Mouse (Mus musculus): Measurements from ENCODE around the gene Farp1. TPM values are rescaled to one million over a fixed set of nuclear protein-coding genes. Genes with fewer than 3 reads are reported as not detected.
"Not testable (repeated sequence)": the region's sequence is repeated elsewhere in the genome, so short reads cannot be mapped to it uniquely, and the experiment has no call there.

Gene Farp1
- total RNA-seq, 2 experiments from 2014 or later, result 7.2 to 8.3 TPM

DNA sequence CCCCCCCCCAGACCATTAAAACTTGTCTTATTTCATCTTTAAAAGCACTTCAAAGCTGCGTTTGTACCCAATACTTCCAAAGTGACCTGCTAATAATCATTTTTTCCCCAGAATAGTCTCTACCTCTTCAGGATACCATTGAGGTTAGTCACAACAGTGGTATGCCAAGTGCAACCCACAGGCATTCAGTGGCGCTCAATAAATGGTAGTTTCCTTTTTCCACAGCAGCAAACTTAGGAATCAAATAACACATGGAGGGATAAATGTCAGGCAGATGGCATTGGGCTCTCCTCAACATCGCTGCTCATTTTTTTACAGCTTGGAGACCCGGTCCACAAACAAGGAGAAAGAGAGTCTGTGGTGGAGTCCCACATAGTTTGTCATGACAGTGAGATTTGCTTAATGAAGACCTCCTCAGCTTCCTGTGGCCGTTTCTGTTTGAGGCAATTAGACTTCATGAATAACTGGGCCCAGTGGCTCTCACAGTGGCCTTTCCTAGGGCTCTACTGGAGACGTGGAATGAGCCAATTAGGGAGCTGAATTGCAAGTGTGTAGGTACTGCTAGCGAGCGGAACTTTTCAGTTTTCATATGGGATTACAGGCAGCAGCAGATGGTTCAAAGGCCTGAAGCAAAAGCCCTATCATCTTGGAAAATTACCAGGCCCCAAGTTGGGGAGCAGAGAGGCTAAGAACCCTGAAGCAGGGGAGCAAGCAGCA lies 148.6 kb downstream of the Farp1 start:
- DNase-seq, result no peak

DNA sequence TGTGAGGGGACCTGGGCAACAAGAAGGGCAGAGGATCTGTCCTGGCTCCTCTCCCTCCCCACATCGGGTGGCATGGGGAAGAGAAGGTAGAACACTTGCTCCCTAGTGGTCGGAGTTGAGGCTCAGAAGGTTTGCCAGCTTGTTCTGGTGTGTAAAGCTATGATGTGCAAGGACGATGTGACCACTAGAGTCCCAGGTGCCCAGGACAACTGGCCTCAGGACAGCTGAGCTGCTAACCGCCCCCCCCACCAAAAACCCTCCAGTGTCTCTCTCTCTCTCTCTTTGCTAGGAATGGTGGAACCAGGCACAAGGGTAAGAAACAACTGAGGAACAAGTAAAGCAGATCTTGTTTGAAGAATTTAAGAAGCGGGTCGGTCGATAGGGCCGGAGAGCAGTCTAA lies 149.4 kb downstream of the Farp1 start:
- no peak for DNase-seq

DNA sequence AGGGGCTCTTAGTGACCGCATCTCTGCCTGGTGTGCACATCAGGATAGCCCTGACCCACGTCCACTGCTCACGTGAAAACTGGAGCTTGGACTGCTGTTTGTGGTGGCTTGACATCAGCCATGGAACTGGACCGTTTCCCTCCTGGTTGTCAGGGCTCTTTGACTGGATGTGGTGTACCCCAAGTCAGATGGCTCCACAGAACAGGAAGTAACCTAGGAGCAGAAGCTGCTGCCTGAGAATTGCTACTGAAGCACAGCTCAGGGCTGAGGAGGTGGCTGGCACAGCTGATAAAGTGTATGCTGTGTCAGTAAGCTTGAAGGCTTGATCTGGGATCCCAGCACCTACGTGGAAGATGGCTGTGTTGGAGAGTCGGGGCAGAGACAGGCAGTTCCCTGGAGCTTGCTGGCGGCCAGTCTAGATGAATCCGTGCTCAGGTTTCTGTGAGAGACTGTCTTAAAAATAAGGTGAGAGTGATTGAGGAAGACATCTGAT lies 151.4 kb downstream of the Farp1 start:
- DNase-seq, result no peak

DNA sequence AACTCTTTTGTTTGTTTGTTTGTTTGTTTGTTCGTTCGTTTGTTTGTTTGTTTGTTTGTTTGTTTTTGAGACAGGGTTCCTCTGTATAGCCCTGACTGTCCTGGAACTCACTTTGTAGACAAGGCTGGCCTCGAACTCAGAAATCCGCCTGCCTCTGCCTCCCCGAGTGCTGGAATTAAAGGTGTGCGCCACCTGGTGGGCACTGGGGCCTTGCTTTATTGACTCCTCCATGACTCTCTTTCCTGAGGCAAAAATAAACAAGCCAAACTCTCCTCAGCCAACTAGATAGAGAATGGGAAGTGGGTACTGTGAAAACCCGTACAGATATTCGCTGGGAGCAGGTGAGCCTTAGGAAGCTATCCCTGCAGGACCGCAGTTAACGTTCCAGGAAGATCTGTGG lies 154.8 kb downstream of the Farp1 start:
- DNase-seq, result not testable (repeated sequence)

DNA sequence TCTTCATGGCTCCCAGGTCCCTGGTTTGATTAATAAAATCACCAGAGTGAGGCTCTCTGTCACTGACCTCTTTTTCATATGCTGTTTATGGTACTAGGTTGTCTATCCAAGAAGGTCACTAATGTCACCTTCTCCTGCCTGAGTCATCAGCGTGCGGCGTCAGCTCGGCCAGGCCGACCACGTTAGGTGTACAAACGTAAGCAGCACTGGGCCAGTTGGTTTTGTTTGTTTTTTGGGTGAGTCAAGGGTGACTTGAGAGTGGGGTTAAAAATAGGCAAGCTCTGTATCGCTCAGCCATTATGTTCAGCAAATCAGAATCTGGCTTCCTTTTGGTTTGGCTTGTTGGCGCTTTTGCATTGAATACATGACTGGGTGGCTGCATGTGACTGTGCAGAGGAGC lies 155.4 kb downstream of the Farp1 start:
- no peak for DNase-seq

DNA sequence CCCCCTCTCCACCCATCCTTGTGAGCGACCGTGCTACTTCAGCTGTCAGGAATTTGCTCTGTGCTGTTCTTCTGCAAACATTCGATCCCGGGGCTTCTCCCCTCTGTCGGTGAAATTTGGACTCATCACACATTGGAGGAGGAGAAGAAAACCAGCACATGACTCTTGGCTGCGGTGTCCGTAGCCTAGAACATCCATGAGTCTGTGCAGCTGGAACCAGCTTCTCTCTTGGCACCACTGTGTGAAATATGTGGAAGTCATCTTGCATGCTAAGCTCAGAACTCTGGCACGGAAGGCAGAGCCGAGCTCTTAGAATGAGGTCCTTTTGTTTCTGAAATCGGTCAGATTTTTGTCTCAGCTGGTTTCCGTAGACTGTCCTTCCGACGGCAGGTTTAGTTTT lies 156.7 kb downstream of the Farp1 start:
- peak; percentile 64 for DNase-seq

DNA sequence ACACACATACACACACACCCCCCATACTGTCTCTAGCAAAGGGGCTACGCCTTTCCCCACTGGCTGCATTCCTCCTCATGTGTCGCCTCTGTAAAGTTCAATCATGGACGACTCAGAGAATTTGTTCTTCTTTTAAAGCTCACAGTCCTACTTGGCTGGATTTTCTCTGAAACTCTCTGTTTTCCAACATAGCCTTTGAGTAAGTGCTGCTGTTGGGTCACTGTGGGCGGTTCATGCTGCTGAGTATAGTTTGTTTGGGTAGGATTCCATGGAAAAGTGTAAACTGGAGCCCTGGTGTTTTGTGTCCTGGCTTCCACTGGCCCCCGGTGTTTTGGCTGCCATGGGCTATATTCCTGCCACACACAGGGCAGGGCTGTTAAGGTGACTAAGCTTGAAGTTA lies 157.4 kb downstream of the Farp1 start:
- no peak for DNase-seq

DNA sequence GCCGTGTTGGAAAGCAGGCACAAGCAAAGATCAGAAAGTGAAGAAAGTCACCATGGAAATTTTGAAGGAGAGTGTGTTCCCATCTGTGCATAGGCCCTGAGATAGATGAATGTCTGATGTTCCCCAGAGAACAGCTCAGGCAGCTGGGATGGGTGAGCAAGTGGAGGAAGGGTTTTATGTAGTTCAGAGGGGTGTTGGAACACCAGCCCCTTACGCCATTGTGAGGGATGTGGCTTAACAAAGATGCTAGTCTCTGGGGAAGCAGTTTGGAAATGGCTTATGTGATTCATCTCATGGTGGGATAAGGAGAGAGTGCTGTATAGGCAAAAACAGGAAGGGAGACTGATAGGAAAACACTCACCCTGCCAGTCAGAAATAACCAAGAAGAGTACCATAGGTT lies 159.0 kb downstream of the Farp1 start:
- DNase-seq, result no peak

DNA sequence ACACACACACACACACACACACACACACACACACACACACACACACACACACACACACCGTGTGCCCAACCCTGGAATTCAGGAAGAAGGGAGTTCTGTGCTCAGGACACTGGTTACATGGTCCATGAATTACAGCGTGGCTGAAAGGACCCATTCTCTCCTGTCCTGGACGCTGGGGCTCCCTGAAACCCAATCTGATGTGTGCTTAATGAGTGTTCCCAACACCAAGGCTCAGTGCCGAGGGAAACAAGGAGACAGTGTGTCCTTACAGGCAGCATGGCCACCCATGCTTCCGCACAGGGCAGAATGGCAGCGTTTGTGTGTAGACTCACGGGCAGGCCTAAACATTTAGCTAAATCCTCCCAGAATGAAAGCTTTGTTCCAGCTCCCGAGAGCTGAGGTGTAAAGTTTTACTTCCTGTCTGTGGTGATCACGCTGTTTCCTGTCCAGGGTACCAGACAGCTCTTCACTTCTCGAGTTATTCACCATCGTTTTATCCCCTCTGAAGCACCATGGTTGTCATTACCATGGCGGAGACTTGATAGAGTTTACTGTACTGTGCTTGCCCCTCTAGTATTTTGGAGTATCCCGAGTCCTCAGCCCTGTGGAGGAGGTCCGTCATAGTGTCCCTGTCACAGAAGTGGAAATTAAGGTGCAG lies 164.0 kb downstream of the Farp1 start:
- peak; percentile 67 for DNase-seq

DNA sequence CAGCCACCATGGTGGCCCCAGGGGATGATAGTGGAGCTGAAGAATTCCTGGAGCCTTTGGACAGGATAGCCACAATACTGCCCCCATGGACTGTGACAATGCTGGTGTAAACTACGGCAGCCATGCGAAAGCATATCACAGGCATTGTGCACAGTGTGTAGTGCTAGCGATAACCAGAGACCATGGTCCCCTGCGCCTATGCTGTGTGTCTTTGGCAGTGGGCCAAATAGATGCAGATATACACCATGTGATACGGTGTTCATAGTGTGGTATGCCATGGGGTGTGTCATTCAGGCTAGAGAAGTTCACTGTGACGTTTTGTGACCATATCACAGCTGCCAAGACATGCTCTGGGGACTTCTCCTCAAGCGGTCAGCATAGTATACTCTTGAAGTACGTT lies 164.8 kb downstream of the Farp1 start:
- no peak for DNase-seq

DNA sequence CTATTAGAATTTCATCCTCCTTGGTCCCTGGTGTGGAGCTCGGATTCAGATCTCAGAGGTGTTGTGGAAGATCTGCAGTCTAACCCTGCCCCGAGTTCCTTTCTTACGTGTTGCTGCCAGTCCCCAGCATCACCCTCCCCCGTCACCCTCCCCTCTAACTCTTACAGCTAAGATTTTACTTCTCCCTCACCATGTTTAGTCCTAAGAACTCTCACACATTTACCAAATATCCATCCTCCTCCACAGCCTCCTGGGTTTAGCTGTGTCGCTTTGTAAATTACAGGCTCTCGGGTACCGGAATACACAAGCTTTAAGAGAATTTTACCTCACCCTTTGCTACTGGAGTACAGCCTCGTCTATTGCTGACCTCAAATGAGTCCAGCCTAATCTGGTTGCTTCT lies 165.4 kb downstream of the Farp1 start:
- DNase-seq, result no peak

DNA sequence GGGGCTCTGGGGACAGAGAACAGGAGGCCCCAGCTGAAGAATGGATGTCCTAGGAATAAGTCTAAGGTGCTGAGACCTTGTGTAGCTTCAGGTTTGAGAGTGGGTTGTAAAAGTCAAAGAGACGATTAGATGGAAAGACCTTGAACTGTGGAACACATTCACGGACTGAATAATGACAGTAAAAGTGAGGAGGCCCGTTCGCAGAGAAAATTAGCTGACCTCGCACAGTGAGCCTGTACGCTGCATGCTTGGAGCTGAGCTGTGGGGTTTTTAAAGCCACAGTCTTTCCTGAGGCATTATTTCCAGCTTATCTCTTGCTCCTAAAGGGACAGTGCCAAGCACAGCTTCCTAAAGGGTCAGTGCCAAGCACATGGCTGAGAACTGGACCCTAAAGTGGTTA lies 166.2 kb downstream of the Farp1 start:
- no peak for DNase-seq

DNA sequence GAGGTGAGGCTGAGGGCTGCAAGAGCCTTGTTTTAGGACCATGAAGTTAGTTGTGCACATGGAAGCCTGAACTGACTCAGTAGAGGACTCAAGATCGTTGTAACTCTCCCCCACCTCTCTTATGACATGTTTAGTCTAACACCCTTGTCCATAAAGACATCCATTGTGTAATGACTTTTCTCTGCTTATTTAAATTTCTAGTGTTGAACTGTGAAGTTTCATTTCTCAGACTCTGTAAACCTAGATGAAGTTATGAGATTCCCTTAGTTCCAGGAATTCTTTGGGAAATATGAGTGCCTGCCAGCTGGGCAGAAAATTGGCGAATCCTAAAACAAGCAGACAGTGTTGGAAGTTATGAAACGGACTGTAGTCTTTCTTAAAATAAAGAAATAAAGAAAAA lies 170.5 kb downstream of the Farp1 start:
- DNase-seq, result no peak

DNA sequence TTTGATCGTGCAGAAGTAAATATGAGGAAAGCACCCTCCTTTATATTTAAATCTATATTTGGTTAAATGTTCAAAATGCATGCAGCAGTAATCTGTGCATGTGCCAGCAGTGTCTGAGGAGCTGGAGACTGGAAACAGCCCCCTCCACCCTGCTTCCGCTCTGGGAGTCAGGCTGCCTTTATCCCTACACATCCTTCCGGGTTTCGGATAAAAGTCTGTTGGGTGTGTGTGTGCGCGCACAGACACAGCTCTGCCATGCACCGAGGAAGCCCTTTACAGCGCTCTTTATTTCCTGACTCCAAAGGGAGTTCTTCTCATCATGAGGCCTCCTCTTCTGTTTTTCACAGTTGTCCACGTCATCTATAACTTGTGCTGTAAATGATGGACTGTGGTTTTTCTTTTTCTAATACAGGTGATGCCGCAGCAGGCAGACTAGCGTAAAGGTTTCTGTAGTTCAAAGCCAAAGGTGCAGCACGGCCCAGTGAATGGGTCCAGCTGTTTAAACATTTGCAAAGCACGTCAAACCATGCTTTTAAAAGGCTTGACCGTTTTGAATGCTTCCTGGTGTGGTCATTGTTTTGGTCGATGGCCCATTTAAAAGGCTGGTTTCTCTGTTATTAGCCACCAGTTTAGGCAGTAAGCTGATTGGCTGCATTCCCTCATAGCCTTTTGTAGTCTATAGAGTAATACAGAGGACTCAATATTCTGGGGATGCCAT lies 172.6 kb downstream of the Farp1 start:
- no peak for DNase-seq

DNA sequence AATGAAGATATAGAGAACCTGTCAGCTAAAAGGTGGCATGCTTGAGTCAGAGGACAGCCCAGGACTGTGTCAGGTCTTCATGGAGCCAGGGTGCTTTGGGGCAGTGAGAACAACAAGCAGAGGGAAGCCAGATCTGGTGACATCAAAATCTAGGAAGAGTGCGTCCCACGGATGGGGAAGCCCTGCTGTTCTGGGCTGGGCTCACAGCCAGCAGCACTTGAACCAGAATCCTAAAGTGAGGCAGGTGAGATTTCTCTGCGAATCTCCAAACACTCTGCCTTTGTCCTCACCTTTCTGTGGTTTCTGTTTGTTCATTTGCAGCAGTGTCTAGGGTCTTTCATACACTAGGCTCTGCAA lies 173.1 kb downstream of the Farp1 start:
- no peak for DNase-seq

DNA sequence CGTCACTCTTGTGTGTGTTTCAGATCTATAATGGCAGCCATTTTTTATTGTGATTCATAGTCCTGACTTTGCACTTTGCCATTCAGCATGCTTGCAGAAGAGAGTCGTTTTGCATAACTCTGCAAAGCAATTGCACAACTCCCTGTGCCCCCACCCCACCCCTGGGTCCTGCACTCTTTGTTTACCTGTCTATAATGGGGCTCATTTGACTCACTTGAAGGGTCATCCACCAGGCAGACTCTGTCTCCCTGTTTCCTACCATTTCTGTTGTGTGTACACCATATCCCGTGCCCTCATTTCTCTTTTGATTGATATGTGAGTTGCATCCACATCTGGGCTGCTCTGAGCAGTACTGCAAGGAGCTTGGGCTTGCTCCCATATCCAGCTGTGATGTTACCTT lies 175.3 kb downstream of the Farp1 start:
- no peak for DNase-seq

DNA sequence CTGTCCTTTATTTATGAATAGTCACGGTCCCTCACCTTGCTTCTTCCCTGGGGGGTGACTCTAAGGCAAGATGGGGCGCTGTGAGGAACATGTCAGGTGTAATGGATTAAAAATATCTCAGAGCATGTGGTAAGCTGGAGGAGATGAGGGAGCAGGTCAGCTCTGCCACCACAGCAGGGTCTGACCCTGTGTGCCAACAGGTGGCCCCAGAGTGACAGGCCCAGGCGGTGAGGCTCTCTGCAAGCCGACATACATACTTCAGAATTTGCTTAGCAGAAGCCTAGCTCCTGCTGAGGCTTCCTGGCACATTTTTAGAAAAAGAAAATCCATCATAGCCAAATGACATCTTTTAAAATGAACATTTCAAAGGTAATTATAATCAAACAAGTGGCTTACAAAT lies 178.7 kb downstream of the Farp1 start:
- no peak for DNase-seq

DNA sequence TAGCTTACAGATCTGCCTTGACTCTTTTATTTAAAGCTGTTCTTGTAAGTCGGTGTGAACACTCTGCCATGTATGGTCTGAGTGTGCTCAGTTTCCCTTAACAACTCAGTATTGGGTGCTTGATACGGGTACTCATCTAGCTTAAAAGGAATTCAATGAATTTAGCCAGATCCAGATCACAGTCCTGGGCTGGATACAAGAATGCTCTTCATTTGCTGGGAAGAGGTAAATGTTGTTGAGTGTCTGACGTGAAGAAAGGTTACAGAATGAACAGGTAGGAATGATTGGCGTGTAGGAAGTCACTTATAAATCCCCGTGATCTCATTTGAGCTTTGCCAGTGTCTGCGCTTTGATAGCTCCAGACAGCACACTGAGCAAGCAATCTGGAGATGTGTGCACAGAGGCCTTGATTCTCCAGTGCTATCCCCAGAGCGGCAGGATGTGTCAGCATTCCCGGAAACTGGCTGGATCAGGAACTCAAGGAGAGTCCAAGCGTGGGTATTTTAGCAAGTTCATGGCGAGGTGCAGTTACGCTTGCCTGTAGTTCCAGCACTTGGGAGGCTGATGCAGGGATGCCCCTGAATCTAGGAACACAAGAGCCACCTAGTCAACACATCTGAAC lies 179.7 kb downstream of the Farp1 start:
- no peak for DNase-seq

DNA sequence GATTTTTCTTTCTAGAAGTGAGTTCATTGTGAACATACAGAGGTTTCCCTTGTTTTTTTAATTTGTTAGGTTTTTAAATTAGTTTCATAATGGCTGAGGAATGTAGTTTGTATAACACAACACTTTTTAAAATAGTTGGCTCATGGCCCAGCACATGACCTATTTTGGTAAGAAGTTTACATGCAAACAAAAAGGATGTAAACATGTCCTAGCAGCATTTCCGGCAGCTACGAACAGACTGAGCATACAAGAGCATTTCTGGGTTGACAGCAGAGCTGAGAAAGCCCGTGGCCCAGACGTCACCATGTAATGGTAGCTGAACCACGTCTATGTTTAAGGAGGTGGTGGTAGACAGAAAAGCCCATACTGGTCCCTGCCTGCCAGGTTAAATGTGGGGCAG lies 180.8 kb downstream of the Farp1 start:
- DNase-seq, result no peak

DNA sequence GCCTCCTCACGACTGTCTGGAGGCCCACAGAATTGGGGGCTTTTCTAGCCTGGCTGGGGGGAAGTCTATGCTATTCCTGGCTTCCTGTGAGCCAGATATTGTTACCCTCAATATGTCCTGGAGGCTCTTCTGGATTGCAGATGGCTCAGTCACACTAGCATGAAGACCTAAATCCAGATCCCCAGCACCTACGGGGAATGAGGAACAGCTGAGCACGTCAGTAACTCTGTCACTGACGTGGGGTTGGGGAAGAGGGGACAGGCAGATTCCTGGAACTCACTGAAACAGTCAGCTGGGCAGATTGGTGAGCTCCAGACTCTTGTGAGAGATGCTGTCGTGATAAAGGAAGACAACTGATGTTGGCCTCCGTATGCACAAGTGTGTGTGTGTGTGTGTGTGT lies 181.7 kb downstream of the Farp1 start:
- no peak for DNase-seq

DNA sequence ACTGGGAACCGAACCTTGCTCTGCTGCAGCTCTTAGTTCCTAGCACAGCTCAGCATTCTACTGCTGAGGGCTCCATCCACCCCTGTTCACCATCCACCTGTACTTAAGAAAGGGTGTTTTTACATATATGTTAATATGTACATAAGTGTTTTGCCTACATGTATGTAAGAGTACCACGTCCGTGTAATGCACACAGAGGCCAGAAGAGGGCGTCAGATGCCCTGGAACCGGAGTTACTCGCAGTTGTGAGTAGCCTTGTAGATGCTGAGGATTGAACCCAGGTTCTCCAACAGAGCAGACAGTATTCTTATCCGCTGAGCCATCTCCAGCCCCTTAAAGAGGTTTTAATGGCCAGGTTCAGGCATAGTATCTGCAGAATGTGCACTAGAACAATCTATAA lies 183.6 kb downstream of the Farp1 start:
- DNase-seq, result no peak

DNA sequence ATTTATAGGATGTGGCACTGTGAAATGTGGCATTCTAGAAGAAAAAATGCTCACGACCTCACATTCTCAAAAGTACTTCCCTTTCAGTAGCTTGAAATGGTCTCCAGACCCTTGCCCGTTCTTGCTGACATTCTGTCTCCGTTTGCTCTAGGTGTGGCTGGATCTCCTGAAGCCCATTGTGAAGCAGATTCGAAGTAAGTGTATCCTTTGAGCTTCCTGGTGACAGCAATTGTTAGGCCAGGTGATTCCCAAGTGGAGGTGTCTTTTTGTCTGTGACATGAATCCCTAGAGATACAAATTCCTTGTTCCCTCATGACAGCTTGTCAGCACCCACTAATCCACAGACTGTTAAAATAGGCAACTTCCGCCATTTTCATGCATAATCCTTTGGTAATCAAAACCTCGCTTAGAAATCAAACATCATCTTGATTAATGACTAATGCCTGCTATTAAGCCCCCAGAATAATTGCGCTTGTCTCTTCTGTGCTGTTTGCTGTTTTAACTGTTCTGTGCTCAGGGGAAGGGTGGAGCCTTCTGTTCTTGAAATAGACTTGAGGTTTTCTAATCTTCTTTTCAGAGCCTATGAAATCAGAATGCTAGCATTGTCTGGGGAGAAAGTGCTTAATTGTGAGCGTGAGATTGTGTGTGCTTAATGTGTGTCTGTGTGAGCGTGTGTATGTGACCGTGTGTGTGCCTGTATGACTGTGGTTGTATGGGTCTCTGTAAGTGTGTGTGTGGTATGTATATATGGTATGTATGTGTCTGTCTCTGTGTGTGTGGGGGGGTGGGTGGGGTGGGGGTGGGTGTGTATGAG lies 184.4 kb downstream of the Farp1 start:
- no peak for DNase-seq
